ENCODE assay signal across 29 mouse cellular contexts in the genomic region with DNA sequence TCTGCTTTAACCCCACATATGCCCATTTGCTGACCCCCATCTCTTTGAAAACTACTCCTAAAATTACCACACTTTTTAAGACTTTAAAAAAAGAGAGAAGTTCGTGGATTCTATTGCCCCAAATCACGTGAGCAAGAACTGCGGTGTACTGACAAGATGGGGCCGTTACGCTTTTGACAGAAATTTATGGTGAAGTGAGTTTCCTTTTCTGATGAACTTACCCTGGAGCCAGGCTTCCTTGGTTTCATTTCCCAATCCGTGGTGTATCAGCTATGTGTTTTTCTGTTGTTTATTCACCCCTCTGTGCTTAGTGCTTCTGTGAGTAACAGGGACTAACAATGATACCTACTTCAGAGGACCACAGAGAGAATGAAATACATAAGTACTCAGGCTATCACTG. TPM values are rescaled to one million over a fixed set of nuclear protein-coding genes. Genes with fewer than 3 reads are reported as not detected.
"Had no signal": no experiment of that assay in that cellular context is flagged by ENCODE, and none has a peak within 500 bp of the region (broad histone marks: within the 10 kb centered on the region; RNA-seq: fewer than 3 reads in every experiment).

No protein-coding gene starts in this region.

- H3K4me3 ChIP-seq: intestine, embryonic 15.5 days; layer of hippocampus, adult 2 months; limb, embryonic 12.5 days; limb, embryonic 15.5 days had no signal

- H3K4me2 ChIP-seq: intestine, embryonic 15.5 days; limb, embryonic 12.5 days; limb, embryonic 15.5 days; liver, embryonic 11.5 days; lung, embryonic 14.5 days; midbrain, embryonic 11.5 days had no signal

- H3K4me1 ChIP-seq: intestine, embryonic 15.5 days; limb, embryonic 12.5 days; limb, embryonic 15.5 days had no signal

- H3K9ac ChIP-seq: intestine, embryonic 15.5 days; limb, embryonic 12.5 days; limb, embryonic 15.5 days; liver, embryonic 14.5 days; liver, postnatal 0 days; lung, embryonic 14.5 days had no signal

- H3K36me3 ChIP-seq: intestine, embryonic 15.5 days; limb, embryonic 12.5 days; limb, embryonic 15.5 days had no signal

- DNase-seq: kidney, adult 11 months; kidney, postnatal 14 days; layer of hippocampus, adult 9-11 months; liver, postnatal 0 days; lung, embryonic 14.5 days; midbrain, embryonic 14.5 days; right cerebral cortex, postnatal 14 days; spleen, adult 18-20 months; thymus, adult 18-20 months; thymus, postnatal 4 days had no signal

- H3K9me3 ChIP-seq: intestine, embryonic 15.5 days; limb, embryonic 12.5 days; limb, embryonic 15.5 days had no signal

- H3K27me3 ChIP-seq: intestine, embryonic 15.5 days; limb, embryonic 12.5 days; limb, embryonic 15.5 days had no signal

- H3K27ac ChIP-seq: intestine, embryonic 15.5 days; layer of hippocampus, adult 2 months; limb, embryonic 12.5 days; limb, embryonic 15.5 days; liver, embryonic 14.5 days had no signal

- ATAC-seq: intestine, embryonic 15.5 days; liver, postnatal 0 days; lung, postnatal 0 days had no signal

RNA-seq across cellular contexts. Expression of a gene that starts 3.6 kb away (rescaled TPM):
- total RNA-seq: layer of hippocampus, adult 2 months; layer of hippocampus, postnatal 25 days; left cerebral cortex, adult 18-20 months; left cerebral cortex, postnatal 36 days; midbrain, postnatal 0 days had no signal
- polyA plus RNA-seq: midbrain, embryonic 11.5 days; midbrain, postnatal 0 days; testis, adult 2 months had no signal

RNA-seq across cellular contexts. Expression of a gene that starts 9.6 kb away (rescaled TPM):
- total RNA-seq: layer of hippocampus, adult 2 months; layer of hippocampus, postnatal 25 days; left cerebral cortex, adult 18-20 months; left cerebral cortex, postnatal 36 days had no signal
- polyA plus RNA-seq: limb, embryonic 12.5 days; testis, adult 2 months had no signal

RNA-seq across cellular contexts. Expression of a gene that starts 13.4 kb away (rescaled TPM):
- total RNA-seq: layer of hippocampus, adult 2 months; layer of hippocampus, postnatal 25 days; left cerebral cortex, adult 18-20 months; left cerebral cortex, postnatal 36 days; megakaryocyte-erythroid progenitor cell, adult 5-6 weeks; midbrain, postnatal 0 days had no signal
- polyA plus RNA-seq: intestine, embryonic 15.5 days; kidney, embryonic 16.5 days; large intestine, adult 2 months; limb, embryonic 12.5 days; limb, embryonic 15.5 days; liver, embryonic 11.5 days; liver, embryonic 14.5 days; liver, postnatal 0 days; lung, embryonic 14.5 days; lung, postnatal 0 days; midbrain, embryonic 11.5 days; midbrain, embryonic 14.5 days; midbrain, postnatal 0 days; neural tube, embryonic 11.5 days; neural tube, embryonic 14.5 days; stomach, embryonic 16.5 days; testis, adult 2 months had no signal

RNA-seq across cellular contexts. Expression of a gene that starts 45.0 kb away (rescaled TPM):
- total RNA-seq: layer of hippocampus, adult 2 months; layer of hippocampus, postnatal 25 days; left cerebral cortex, adult 18-20 months; left cerebral cortex, postnatal 36 days; megakaryocyte-erythroid progenitor cell, adult 5-6 weeks; midbrain, postnatal 0 days had no signal
- polyA plus RNA-seq: midbrain, embryonic 11.5 days; neural tube, embryonic 11.5 days; neural tube, embryonic 14.5 days had no signal

RNA-seq across cellular contexts. Expression of a gene that starts 50.0 kb away (rescaled TPM):
- total RNA-seq: layer of hippocampus, postnatal 25 days; megakaryocyte-erythroid progenitor cell, adult 5-6 weeks; midbrain, postnatal 0 days had no signal
- polyA plus RNA-seq: kidney, embryonic 16.5 days; large intestine, adult 2 months; limb, embryonic 12.5 days; liver, embryonic 11.5 days; liver, embryonic 14.5 days; lung, embryonic 14.5 days; lung, postnatal 0 days; midbrain, embryonic 11.5 days; midbrain, embryonic 14.5 days; neural tube, embryonic 11.5 days; neural tube, embryonic 14.5 days; stomach, embryonic 16.5 days; testis, adult 2 months had no signal
